Mouse (Mus musculus): ENCODE data around the gene Efs.

The Efs gene

GRCm38 (mm10) chr14:54874165-54874564, 51.8 kb downstream of the Efs start:
- no peak for DNase-seq (ENCODE audit: low spot score)

GRCm38 (mm10) chr14:54870861-54871260, 55.1 kb downstream of the Efs start, which contains the start of gene Homez:
TSS of gene Homez (minus strand) at chr14:54870961.
- DNase-seq (ENCODE audit: low spot score) = no peak

GRCm38 (mm10) chr14:54868026-54868425, 57.9 kb downstream of the Efs start:
- no peak for DNase-seq (ENCODE audit: low spot score)

GRCm38 (mm10) chr14:54866936-54867335, 59.0 kb downstream of the Efs start:
- DNase-seq (ENCODE audit: low spot score) = peak; percentile 30

All from embryo, embryonic 10.5 days (tissue).